8 mouse cellular contexts compared by ENCODE assay signal in the genomic region with DNA sequence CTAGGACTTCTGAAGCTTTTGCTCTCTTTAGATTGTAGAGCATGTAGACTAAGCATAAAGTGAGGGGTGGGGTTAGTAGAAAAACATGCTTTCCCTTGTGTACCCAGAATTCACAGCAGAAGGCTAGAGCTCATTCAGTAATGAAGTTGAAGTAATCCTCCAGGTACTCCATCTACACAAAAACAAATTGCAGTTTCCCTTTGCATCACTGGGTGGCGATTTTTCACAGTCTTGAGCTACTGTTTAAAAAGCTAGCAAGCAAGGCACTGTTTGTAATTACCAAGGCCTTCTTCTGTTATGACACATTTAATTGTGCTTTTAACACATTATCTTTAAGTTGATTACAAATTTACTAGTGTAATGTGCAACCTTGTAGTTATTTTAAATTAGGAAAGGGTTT. TPM values are rescaled to one million over a fixed set of nuclear protein-coding genes. Genes with fewer than 3 reads are reported as not detected.
DNase-seq lines count a peak whose midpoint lies in the region; ATAC-seq and TF ChIP-seq lines count a peak whose summit lies in the region.

No protein-coding gene starts in this region.

- H3K4me1 ChIP-seq in kidney, postnatal 0 days (replicated peaks; ENCODE audit: insufficient read depth, low read length) = no peaks in the 10 kb centered on the region

- peak; percentile 86 for ATAC-seq in CD4-positive, CD25-positive, alpha-beta regulatory T cell, adult 4 months
- ATAC-seq in frontal cortex, adult (ENCODE audit: low TSS enrichment) = peak; percentile 95
- ATAC-seq in kidney, postnatal 0 days (replicated peaks; ENCODE audit: low FRiP score, low read depth) = no peak
- ATAC-seq in granulocyte monocyte progenitor cell, adult 5-6 weeks (replicated peaks; ENCODE audit: poor library complexity, severe bottlenecking) = no peak

- no peaks in the 10 kb centered on the region for H3K9me3 ChIP-seq in kidney, postnatal 0 days (replicated peaks; ENCODE audit: low read length)

- 15% methylated on average over 1 of the region's 1 CpGs for WGBS in kidney, postnatal 0 days

- H3K4me3 ChIP-seq in kidney, postnatal 0 days (replicated peaks; ENCODE audit: low read depth, low read length) = no peak overlapping the region

- DNase-seq in 3T3-L1 (ENCODE audit: low read depth, low spot score) = peak; percentile 74
- peak; percentile 68 for DNase-seq in cerebellum, adult 11 months
- peak; percentile 78 for DNase-seq in kidney, postnatal 0 days (ENCODE audit: low spot score)
- DNase-seq in lung, adult 18-20 months = peak; percentile 71 to 84
- peak; percentile 59 for DNase-seq in retina, postnatal 7 days (ENCODE audit: low read depth, low spot score)

- no peak overlapping the region for H3K27ac ChIP-seq in kidney, postnatal 0 days

- H3K27me3 ChIP-seq in kidney, postnatal 0 days (ENCODE audit: insufficient read depth, low read length) = no peaks in the 10 kb centered on the region

- H3K4me2 ChIP-seq in kidney, postnatal 0 days (ENCODE audit: low read length) = no peak overlapping the region

- no peak overlapping the region for H3K9ac ChIP-seq in kidney, postnatal 0 days (ENCODE audit: low read depth, low read length)

- TF ChIP-seq CTCF in kidney, postnatal 0 days (IDR thresholded peaks at IDR 0.05; ENCODE audit: low read depth) = peak; percentile 69

- H3K36me3 ChIP-seq in kidney, postnatal 0 days (ENCODE audit: insufficient read depth, low read length) = no peaks in the 10 kb centered on the region

RNA-seq across cellular contexts. Expression of a gene that starts 15.8 kb away (rescaled TPM):
- polyA plus RNA-seq in CD4-positive, CD25-positive, alpha-beta regulatory T cell, adult 4 months (2017; shearing (Covaris generic)) = 10 to 100 TPM; 57.3 to 62.9 TPM
- polyA plus RNA-seq in kidney, postnatal 0 days (2015; fragmentation: Nextera tagmentation; extraction: Ambion mirVana) = 5.0 and 7.4 TPM in 2 replicates
- total RNA-seq in granulocyte monocyte progenitor cell, adult 5-6 weeks (2014; fragmentation: Nextera tagmentation) = 0.11 and 4.2 TPM in 2 replicates
- total RNA-seq in granulocyte monocyte progenitor cell, adult 5-6 weeks (2017) = 3.1 and 5.5 TPM in 2 replicates

RNA-seq across cellular contexts. Expression of a gene that starts 16.0 kb away (rescaled TPM):
- 10 to 100 TPM; 13.8 to 14.3 TPM for polyA plus RNA-seq in CD4-positive, CD25-positive, alpha-beta regulatory T cell, adult 4 months (2017; shearing (Covaris generic))
- polyA plus RNA-seq in kidney, postnatal 0 days (2015; fragmentation: Nextera tagmentation; extraction: Ambion mirVana) = 28.4 and 31.8 TPM in 2 replicates
- total RNA-seq in granulocyte monocyte progenitor cell, adult 5-6 weeks (2014; fragmentation: Nextera tagmentation) = 17.0 and 18.7 TPM in 2 replicates
- 10.6 and 11.8 TPM in 2 replicates for total RNA-seq in granulocyte monocyte progenitor cell, adult 5-6 weeks (2017)

RNA-seq across cellular contexts. Expression of a gene that starts 16.1 kb away (rescaled TPM):
- 10 to 100 TPM; 57.4 to 69.3 TPM for polyA plus RNA-seq in CD4-positive, CD25-positive, alpha-beta regulatory T cell, adult 4 months (2017; shearing (Covaris generic))
- 166 and 182 TPM in 2 replicates for polyA plus RNA-seq in kidney, postnatal 0 days (2015; fragmentation: Nextera tagmentation; extraction: Ambion mirVana)
- 109 and 138 TPM in 2 replicates for total RNA-seq in granulocyte monocyte progenitor cell, adult 5-6 weeks (2014; fragmentation: Nextera tagmentation)
- total RNA-seq in granulocyte monocyte progenitor cell, adult 5-6 weeks (2017) = 111 and 156 TPM in 2 replicates

Comparison
In these comparisons a context has a peak if more than half of its experiments do, and no peak if none do; other contexts are left out.
1. ATAC-seq: peak in CD4-positive, CD25-positive, alpha-beta regulatory T cell, adult 4 months (single experiment) and frontal cortex, adult (single experiment); none in kidney, postnatal 0 days (single experiment) and granulocyte monocyte progenitor cell, adult 5-6 weeks (single experiment).
2. Peak in every context shown above with its lines, with median percentiles within 50 percentile points of each other: DNase-seq.